Mouse (Mus musculus) embryo, embryonic 10.5 days (tissue): Measurements from ENCODE around the gene Gli1.
A peak's percentile ranks its signal among the peaks of the same experiment; 100 is the strongest.

ENCODE experiments used
- DNase-seq: peaks from one replicate; pipeline ENCODE4 v3.0.0-alpha.2; 2015; ENCODE audit warnings: low spot score

Gli1 gene

DNA sequence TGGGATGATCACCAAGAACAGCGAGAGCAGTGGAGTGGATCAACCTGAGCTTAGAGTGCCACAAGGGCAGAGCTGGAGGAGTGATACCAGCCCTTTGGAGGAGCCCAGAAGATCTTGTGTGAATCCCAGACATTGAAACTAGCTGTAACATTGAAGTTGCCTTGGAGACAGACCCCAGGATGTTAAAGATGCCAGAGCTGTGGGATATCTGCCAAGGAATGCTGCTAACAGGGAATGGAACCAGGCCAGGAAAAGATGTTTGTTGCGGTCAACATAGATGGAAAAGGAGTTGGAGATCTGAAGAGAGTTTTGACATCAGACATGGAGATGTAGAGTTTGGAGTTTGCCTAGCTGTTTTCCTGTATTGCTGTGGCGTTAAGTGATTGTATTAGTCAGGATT is 4.4 kb upstream of the Gli1 start:
- DNase-seq, result no peak

GRCm38 (mm10) chr10:127343029-127343428 is 1.3 kb upstream of the Gli1 start:
- no peak for DNase-seq

DNA sequence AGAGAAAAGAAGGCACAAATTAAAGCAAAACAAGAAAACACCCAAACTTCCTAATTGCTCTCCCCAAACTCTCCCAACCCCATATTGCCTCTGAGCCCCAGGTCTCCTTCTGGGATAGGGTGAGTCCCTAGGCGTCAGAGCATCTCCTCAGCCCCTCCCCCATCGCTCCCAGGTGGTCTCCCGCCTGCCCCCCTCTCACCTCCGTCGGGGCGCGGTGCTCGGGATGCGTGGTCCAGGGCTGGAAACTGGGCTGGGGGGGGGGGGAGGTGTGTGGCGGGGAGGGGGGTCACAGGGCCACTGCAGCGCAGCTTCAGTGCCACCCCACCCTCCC is 449 bp downstream of the Gli1 start:
- DNase-seq, result peak; percentile 60

- DNase-seq, result peak; percentile 83
Observed at GRCm38 (mm10) chr10:127340577-127341359, 1.0 kb downstream of the Gli1 start.

- DNase-seq, result peak; percentile 84
Observed at GRCm38 (mm10) chr10:127339683-127340576, 1.8 kb downstream of the Gli1 start.

GRCm38 (mm10) chr10:127338930-127339682 is 2.7 kb downstream of the Gli1 start:
- peak; percentile 97 for DNase-seq

GRCm38 (mm10) chr10:127337536-127338099 is 4.2 kb downstream of the Gli1 start:
- no peak for DNase-seq

DNA sequence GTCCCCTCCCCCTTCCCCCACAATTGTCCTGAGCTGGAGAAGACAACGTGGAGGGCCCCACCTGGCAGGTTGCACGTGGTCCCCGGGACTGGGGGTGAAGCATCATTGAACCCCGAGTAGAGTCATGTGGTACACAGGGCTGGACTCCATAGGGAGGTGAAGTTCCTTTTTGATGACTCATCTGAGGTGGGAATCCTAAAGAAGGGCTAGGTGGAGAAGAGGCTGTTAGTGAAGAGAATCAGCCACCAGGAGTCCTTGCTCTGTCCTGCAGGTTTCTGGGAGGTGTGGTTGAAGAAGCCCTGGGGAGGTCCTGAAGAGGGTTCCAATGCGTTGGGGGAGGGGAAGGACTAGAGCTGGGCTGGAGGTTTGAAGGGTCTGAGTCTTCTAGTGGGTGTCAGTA is 4.8 kb downstream of the Gli1 start:
- DNase-seq, result no peak

GRCm38 (mm10) chr10:127335271-127335670 is 6.5 kb downstream of the Gli1 start:
- DNase-seq, result no peak

- DNase-seq, result no peak
Observed at GRCm38 (mm10) chr10:127333152-127333551, 8.6 kb downstream of the Gli1 start.

- DNase-seq, result peak; percentile 65
Observed at GRCm38 (mm10) chr10:127332211-127332874, 9.4 kb downstream of the Gli1 start.

DNA sequence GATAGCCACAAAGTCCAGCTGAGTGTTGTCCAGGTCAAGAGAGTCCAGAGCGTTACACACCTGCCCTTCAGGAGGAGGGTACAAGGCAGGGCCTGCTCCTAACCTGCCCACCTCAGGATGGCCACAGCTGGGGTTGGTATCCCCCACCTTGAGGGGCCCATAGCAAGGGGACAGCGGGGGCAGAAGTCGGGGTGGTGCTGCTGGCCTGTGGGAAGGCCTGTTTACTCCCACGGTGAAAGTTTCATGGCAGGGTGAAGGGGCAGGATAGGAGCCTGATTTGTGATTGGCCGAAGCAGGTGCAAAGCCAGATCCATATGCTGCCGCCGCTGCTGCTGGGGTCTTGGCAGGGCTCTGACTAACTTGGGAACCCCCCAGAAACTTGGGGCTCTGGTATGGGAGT is 11.6 kb downstream of the Gli1 start:
- DNase-seq, result no peak

DNA sequence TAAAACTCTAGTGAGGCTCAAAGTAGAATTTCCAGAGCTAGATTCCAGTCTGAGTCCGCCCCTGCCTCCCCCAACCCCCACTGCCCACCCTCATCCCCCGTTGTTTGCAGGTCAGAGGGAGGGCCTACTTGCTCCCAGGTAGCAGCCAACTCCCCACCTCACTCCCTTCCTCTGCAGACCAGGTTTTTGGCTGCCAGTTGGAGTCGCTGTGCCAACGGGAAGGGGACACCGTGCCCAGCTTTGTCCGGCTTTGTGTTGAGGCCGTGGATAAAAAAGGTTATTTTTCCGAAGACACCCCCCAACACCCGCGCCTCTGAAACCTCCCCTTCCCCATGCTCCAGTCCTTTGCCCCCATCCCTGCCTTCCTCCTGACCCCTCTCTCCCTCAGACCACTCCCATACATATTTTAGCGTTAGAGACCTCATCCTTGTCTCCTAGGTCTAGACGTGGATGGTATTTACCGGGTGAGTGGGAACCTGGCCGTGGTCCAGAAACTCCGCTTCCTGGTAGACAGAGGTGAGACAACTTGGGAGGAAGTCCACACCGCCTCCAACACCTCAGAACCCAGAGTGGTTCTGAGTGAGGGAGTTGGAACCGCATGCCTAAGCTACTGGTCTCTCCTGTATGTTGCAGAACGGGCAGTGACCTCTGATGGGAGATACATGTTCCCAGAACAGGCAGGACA is 14.2 kb downstream of the Gli1 start:
- DNase-seq, result no peak

- peak; percentile 21 for DNase-seq
Observed at GRCm38 (mm10) chr10:127326828-127327227, 14.9 kb downstream of the Gli1 start.

DNA sequence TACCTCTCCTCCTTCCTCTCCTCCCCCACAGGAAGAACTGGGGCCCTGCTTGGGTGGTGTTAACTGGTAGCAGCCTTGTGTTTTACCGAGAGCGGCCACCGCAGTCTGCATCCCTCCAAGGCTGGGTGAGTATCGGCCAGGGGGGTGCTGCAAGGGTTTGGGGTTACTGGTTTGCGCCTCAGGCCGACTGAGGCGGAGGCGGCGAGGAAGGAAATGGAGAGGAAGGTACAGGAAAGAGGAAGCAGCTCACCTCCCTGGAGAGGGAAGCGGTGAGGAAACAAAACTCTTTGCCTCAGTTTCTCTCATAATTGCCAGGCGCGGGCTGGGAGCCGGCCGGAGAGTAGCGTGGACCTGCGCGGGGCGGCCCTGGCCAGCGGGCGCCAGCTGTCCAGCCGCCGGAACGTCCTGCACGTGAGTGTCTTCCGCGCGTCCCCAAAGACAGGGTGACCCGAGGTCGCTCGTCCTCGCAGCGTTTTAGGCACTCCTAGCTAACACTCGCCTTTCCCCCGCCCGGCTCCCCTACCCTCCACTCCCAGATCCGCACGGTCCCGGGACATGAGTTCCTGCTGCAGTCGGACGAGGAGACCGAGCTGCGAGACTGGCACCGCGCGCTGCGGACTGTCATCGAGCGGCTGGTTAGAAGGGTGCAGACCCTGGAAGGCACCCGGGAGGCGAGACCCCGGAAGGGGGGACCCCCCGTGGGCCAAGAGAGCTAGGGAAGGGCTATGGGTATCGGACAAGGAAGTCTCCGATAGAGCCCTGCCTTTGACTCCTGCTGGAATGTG is 15.6 kb downstream of the Gli1 start:
- peak; percentile 54 for DNase-seq

DNA sequence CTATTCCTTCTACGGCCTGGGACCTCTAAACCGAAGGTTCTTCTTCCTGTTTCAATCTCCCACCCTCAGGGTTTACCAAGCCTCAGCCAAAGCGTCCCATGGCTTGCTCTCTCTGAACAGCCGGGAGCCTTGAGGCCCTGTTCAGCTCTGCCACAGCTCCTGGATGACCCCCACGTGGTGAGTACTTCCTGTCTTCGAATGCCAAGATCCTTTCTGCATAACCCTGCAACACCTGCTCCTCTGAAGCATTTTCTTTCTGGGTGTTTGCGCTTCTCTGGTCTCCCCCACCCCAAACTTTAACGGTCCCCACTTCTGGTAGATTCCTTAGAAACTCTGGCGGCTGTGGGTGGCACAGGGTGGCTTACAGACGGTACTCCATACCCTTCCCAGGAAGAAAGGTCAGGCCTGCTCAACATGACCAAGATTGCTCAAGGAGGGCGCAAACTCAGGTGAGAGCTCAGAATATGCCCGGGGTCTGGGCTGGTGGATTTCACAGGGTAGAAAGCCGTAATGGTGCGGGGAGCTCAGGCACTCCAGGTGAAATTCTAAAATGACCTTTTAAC is 16.2 kb downstream of the Gli1 start:
- DNase-seq, result peak; percentile 22

GRCm38 (mm10) chr10:127324495-127324894 is 17.3 kb downstream of the Gli1 start:
- DNase-seq, result peak; percentile 78

GRCm38 (mm10) chr10:127323131-127323855 is 18.5 kb downstream of the Gli1 start:
- DNase-seq, result no peak

DNA sequence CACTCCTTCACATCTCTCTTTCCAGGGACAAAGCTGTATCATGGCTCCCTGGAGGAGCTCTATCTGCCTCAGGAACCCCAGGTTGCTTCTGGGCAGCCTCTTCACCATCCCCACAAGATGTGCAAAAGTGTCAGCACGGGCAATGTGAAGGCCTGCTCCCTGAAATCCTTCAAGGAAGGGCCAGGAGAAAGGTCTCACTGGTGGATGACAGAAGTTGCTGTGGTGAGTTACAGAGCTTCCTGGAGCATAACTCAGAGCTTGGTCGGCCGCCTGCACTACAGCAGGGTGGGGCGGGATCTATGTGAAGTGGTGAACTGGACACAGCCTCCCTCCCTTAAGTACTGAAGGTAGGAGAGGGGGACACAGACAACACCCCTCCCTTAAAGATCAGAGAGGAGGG is 19.1 kb downstream of the Gli1 start:
- DNase-seq, result no peak
